Mouse (Mus musculus): ENCODE data around the gene H2-M5. TPM values are rescaled to one million over a fixed set of nuclear protein-coding genes. Genes with fewer than 3 reads are reported as not detected.
"Not testable (repeated sequence)": the region's sequence is repeated elsewhere in the genome, so short reads cannot be mapped to it uniquely, and the experiment has no call there.

The H2-M5 gene
- 3.9 TPM in 2 replicates for polyA plus RNA-seq (2015; fragmentation: Nextera tagmentation; extraction: Ambion mirVana)

DNA sequence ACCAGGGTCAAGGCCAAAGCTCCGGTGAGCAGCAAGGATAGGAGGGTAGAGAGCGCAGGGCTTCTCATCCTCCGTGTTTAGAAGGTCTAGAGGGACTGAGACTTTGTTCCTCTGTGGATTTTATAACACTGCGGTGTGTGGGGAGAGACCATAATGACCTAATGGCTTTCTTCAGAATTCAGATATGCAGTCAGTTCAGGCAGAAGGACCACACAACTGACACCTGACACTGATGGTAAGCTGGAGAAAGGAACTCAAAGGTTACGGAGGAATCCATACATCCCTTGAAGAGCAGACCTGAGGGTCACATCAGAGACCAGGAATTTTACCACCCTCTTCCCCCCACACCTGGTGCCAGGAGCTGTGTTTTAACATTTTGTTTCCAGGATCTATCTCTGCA lies at the start of gene H2-M5:
H2-M5 (minus strand) TSS at position 101 of the 400 bp plus-strand sequence.
- no peak for ATAC-seq
- Histone ChIP-seq H3K4me2 (replicated peaks) (0 out of 2 replicates have a peak within 1 kb of the TSS, but pooled peaks have one; percentile 23), H3K27me3 (peaks cover 31% of the 10 kb centered on the region), H3K9ac (replicated peaks) (no peak within 1 kb of the TSS), H3K36me3 (no peaks in the 10 kb centered on the region), H3K9me3 (no peaks in the 10 kb centered on the region), H3K4me3 (replicated peaks) (no peak within 1 kb of the TSS), H3K27ac (no peak within 1 kb of the TSS), H3K4me1 (replicated peaks) (no peaks in the 10 kb centered on the region; the same call in 1 of the 2 replicates)
- WGBS = 21% methylated on average over 5 of the region's 5 CpGs

DNA sequence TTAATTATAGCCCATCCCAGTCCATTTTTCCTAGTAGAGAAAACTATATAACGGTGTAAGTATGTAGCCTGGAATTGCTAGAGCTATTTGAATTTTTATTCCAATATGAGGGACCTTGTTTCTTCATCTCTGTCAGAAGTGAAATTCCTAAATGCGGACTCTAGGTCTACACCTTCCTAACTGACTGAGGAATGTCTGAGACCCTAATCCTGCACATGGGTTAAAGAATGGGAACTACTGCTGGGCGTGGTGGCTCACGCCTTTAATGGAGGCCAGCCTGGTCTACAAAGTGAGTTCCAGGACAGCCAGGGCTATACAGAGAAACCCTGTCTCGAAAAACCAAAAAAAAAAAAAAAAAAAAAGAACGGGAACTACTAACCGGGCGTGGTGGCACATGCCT lies 39.8 kb upstream of the H2-M5 start:
- peak; percentile 34 for ATAC-seq
- Histone ChIP-seq H3K9ac (replicated peaks) (peak overlapping the region; percentile 64), H3K4me1 (replicated peaks) (peaks cover 4% of the 10 kb centered on the region), H3K36me3 (no peaks in the 10 kb centered on the region), H3K27ac (peak overlapping the region; percentile 98), H3K27me3 (no peaks in the 10 kb centered on the region), H3K9me3 (no peaks in the 10 kb centered on the region), H3K4me3 (replicated peaks) (peak overlapping the region; percentile 38), H3K4me2 (replicated peaks) (peak overlapping the region; percentile 56)
- 64% methylated on average over 8 of the region's 8 CpGs for WGBS

DNA sequence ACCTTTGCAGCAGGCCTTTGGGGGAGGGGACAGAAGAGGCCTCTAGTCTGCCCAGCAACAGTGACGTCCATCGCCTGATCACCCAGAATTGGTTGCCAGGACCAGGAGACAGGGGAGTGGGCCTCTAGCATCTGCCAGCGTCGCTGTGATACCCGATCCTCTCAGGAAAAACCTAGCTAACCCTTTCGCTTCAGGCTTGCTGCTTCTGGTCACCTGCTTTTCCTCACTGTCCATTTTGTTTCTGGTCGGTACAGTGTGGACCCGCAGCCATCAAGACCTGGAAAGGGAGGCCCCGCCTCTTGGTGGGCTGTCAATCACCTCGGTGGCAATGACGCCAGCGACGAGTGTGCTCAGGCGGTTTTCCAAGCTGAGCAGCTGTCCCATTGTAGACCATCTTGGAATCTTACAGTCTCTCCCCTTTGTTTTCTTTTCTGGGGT lies 39.4 kb upstream of the H2-M5 start:
- Histone ChIP-seq H3K4me1 (replicated peaks) (peaks cover 4% of the 10 kb centered on the region), H3K36me3 (no peaks in the 10 kb centered on the region), H3K27ac (peak overlapping the region; percentile 98), H3K4me2 (replicated peaks) (peak overlapping the region; percentile 56), H3K9me3 (no peaks in the 10 kb centered on the region), H3K27me3 (no peaks in the 10 kb centered on the region), H3K9ac (replicated peaks) (peak overlapping the region; percentile 64), H3K4me3 (replicated peaks) (peak overlapping the region; percentile 38)
- 0% methylated on average over 14 of the region's 14 CpGs for WGBS
- ATAC-seq = peak; percentile 99

DNA sequence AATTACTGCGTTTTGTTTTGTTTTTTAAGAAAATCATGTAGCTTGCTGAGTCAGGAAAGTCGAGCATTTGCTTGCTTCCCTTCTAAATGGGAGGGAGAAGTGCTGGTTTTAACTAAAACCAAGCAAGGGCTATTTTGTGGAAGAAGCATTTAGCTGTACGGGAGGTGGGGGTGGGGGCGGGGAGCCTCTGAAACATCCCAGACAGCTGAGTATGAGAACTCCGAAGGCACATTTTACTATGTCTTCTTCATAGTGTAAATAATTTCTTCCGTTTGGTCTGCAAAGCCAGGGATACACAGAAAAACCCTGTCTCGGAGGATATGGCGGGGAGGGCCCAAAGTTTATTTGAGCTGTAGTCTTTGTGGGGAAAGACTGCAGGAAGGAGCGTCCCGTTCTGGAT lies 38.9 kb upstream of the H2-M5 start:
- Histone ChIP-seq H3K4me2 (replicated peaks) (peak overlapping the region; percentile 56), H3K27me3 (no peaks in the 10 kb centered on the region)

DNA sequence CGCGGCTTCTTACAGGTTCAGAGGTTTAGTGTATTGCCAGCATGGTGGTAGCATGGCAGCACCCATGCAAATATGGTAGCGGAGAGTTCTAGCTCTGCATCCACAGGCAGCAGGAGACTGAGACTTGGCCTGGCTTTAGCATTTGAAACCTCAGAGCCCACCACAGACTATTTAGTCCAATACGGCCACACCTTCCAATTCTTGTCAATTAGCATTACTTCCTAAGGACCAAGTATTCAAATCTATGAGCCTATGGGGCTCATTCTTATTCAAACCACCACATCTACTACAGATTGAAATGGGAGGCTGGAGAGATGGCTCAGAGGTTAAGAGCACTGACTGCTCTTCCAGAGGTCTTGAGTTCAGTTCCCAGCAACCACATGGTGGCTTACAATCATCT lies 38.1 kb upstream of the H2-M5 start:
- 92% methylated on average over 4 of the region's 4 CpGs for WGBS
- Histone ChIP-seq H3K27ac (peak overlapping the region; percentile 98), H3K36me3 (no peaks in the 10 kb centered on the region), H3K4me3 (replicated peaks) (no peak overlapping the region), H3K4me1 (replicated peaks) (peaks cover 4% of the 10 kb centered on the region), H3K4me2 (replicated peaks) (no peak overlapping the region), H3K9ac (replicated peaks) (no peak overlapping the region), H3K9me3 (no peaks in the 10 kb centered on the region), H3K27me3 (no peaks in the 10 kb centered on the region)
- ATAC-seq = no peak

More for the DNA sequence above, 38.9 kb upstream of the H2-M5 start:
- 3% methylated on average over 10 of the region's 10 CpGs for WGBS
- Histone ChIP-seq H3K4me1 (replicated peaks) (peaks cover 4% of the 10 kb centered on the region), H3K36me3 (no peaks in the 10 kb centered on the region), H3K9me3 (no peaks in the 10 kb centered on the region), H3K4me3 (replicated peaks) (peak overlapping the region; percentile 38), H3K27ac (peak overlapping the region; percentile 98), H3K9ac (replicated peaks) (peak overlapping the region; percentile 64)
- no peak for ATAC-seq

DNA sequence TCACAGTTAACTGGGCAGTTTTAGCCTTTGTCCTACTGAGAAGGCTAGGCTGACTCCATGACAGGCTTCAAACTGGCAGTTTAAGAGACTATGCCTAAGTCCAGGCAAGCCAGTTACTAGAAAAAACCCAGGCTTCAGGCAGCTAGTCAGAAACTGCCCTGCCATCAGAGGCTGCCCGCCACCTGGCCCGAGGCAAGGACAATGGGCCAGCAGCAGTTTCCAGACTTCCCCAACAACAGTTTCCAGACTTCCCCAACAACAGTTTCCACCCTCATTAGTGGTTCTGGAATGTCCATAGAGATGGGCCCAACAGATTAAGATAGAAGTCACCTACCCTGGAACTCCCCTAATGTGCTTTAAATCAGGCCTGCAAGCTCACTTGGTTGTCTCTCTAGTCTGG lies 37.1 kb upstream of the H2-M5 start:
- Histone ChIP-seq H3K27me3 (no peaks in the 10 kb centered on the region), H3K4me3 (replicated peaks) (no peak overlapping the region), H3K9me3 (no peaks in the 10 kb centered on the region), H3K27ac (no peak overlapping the region), H3K9ac (replicated peaks) (no peak overlapping the region), H3K4me2 (replicated peaks) (no peak overlapping the region), H3K4me1 (replicated peaks) (peaks cover 4% of the 10 kb centered on the region), H3K36me3 (no peaks in the 10 kb centered on the region)
- 56% methylated on average over 2 of the region's 2 CpGs for WGBS
- no peak for ATAC-seq

DNA sequence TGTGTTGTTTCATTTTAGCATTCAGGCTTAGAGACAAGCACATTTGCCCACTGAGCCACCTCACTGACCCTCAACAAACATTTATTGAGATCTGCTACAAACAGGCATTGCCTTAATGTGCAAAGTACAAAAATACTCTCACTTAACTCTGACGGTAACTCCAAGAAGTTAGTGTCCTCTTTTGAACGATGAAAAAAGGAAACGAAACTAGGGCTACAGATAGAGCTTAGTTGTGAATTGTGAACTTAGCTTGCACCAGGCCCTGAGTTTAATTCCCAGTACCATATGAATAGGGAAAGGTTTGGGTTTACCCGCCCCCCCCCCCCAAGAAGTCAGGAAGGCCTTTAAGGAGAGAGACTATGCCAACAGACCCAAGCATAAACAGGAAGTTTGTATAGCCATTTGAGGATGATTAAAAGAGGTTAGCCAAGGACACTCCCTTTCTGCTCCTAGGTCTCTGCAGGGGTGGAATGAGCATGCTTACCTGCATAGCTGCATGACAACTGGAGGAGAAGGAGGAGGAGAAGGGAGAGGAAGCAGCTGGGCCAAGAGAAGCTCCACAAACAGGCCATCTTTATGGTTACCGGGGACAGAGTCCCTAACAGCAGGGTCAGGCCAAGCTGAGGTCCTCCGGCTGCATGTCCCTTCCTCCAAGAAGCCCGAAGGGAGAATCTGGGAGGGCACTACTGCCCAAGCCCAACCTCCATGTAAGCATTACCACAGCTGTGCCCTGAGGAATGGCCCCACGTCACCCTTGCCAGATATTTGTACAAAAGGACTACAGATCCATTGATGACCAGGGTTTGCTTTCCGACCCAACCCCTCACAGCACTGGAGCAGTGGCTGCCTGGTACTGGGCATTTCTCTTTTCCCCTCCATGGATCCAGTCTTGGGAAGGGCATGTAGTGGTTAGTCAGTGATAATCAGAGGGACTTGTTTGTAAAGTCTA lies 33.6 kb upstream of the H2-M5 start, which contains the start of gene Mog:
Mog (minus strand) TSS at position 771 of the 949 bp plus-strand sequence.
- Histone ChIP-seq H3K4me3 (replicated peaks) (no peak within 1 kb of the TSS), H3K27me3 (no peaks in the 10 kb centered on the region), H3K4me2 (replicated peaks) (no peak within 1 kb of the TSS), H3K9ac (replicated peaks) (no peak within 1 kb of the TSS), H3K36me3 (no peaks in the 10 kb centered on the region), H3K9me3 (no peaks in the 10 kb centered on the region), H3K27ac (no peak within 1 kb of the TSS), H3K4me1 (replicated peaks) (peaks cover 3% of the 10 kb centered on the region; the same call in 1 of the 2 replicates)
- ATAC-seq = no peak
- WGBS = 73% methylated on average over 9 of the region's 9 CpGs

DNA sequence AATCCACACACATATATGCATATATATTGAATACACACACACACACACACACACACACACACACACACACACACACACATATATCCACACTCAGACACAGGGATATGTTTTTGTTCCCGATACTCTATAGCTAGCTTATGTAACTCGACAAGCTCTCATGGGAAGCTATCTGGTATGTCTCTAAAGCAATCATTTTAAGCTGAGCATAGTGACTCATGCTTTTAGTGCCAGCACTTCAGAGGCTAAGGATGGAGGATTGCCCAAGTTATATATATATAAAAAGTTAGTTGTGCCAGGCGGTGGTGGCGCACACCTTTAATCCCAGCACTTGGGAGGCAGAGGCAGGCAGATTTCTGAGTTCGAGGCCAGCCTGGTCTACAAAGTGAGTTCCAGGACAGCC lies 29.9 kb upstream of the H2-M5 start:
- not testable (repeated sequence) for H3K36me3 ChIP-seq; ATAC-seq; H3K4me3 ChIP-seq (replicated peaks); H3K4me1 ChIP-seq (replicated peaks); H3K9me3 ChIP-seq; H3K9ac ChIP-seq (replicated peaks); H3K27ac ChIP-seq; H3K4me2 ChIP-seq (replicated peaks); H3K27me3 ChIP-seq
- 95% methylated on average over 5 of the region's 5 CpGs for WGBS

DNA sequence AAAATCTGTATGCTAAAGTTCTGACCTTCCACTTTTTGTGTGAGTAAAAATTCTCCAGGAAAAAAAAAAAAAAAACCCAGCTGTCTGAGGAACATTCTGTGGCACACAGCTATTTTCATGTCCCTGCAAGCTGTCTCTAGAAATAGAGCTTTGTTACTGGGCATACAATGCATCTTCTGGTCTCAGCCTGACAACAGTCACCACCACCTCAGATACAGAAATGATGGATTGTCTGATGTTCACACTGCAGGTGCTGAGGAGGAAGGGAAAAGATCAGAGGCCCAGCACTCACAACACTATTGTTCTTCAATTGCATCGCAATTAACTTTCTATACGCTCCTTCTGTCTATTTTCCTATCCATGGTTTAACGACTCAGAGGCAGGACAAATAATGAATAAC lies 29.0 kb upstream of the H2-M5 start:
- Histone ChIP-seq H3K4me2 (replicated peaks) (no peak overlapping the region), H3K9me3 (no peaks in the 10 kb centered on the region), H3K4me1 (replicated peaks) (no peaks in the 10 kb centered on the region), H3K27me3 (no peaks in the 10 kb centered on the region), H3K36me3 (no peaks in the 10 kb centered on the region; the same call in 1 of the 2 replicates), H3K27ac (no peak overlapping the region), H3K4me3 (replicated peaks) (no peak overlapping the region), H3K9ac (replicated peaks) (no peak overlapping the region)
- WGBS = 76% methylated on average over 3 of the region's 3 CpGs
- no peak for ATAC-seq

DNA sequence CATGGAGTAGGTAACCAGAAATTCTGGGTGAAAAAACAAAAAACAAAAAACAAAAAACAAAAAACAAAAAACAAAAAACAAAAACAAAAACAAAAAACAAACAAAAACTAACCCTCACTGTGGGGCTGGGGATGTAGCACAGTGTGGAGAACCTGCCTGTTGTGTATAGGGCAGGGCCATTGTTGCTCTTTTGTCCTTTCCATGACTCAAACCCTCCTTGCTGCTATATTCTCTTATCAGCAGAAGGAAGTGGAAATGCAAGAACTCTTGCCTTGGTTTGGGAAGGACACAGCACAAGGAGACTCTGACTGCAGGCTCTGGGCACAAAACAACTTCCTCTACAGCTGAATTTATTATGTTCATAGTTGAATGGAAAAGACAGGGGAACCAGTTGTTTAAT lies 27.0 kb upstream of the H2-M5 start:
- Histone ChIP-seq H3K9ac (replicated peaks) (no peak overlapping the region), H3K9me3 (no peaks in the 10 kb centered on the region), H3K27me3 (no peaks in the 10 kb centered on the region), H3K4me3 (replicated peaks) (no peak overlapping the region), H3K4me1 (replicated peaks) (peaks cover 8% of the 10 kb centered on the region; the same call in 1 of the 2 replicates), H3K36me3 (peaks cover 10% of the 10 kb centered on the region), H3K27ac (no peak overlapping the region), H3K4me2 (replicated peaks) (no peak overlapping the region)
- ATAC-seq = no peak

DNA sequence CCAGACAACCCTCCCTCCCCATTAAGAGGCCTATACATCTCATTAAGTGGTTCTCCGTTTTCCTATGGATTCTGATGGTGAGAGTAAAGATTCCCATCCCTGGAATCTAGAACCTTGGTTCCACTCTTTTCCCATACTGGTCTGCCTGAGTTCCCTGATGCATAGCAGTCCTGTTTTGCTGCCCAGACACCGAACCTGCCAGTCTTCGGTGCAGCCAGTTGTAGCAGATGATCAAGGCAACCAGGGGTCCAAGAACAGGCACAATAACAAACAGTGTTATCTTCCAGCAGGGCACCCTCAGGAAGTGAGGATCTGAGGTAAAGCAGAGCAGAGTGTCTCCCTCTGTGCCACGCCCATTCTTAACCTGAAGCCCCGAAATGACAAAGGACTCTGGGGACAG lies 22.8 kb upstream of the H2-M5 start:
- ATAC-seq = no peak
- Histone ChIP-seq H3K36me3 (peaks cover 52% of the 10 kb centered on the region), H3K4me2 (replicated peaks) (no peak overlapping the region), H3K9ac (replicated peaks) (no peak overlapping the region), H3K27ac (no peak overlapping the region), H3K9me3 (no peaks in the 10 kb centered on the region), H3K27me3 (no peaks in the 10 kb centered on the region), H3K4me3 (replicated peaks) (no peak overlapping the region), H3K4me1 (replicated peaks) (peaks cover 13% of the 10 kb centered on the region; the same call in 1 of the 2 replicates)
- WGBS = 79% methylated on average over 5 of the region's 5 CpGs

DNA sequence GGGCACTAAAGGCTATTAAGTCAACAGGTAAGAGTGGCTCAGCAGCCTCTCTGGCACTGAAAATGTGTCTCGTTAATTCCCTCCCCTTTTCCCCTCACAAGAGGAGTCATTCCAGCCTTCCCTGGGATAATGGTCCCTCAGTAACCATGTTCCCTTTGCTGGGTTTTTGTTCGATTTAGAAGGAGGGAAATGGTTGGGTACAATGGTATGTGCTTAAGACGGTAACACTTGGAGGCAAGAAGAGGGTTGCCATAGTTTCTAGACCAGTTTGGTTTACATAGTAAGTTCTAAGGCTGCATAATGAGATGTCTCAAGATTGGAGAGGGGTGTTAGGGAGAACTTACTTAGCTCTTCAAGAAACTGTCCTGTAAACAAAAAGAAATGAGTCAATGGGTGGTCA lies 22.4 kb upstream of the H2-M5 start:
- peaks cover 56% of the 10 kb centered on the region for H3K36me3 ChIP-seq
- no peak overlapping the region for H3K4me2 ChIP-seq (replicated peaks)
- no peak overlapping the region for H3K9ac ChIP-seq (replicated peaks)
- ATAC-seq = no peak
- H3K27me3 ChIP-seq = no peaks in the 10 kb centered on the region
- H3K9me3 ChIP-seq = no peaks in the 10 kb centered on the region
- WGBS = 82% methylated on average over 3 of the region's 3 CpGs
- no peak overlapping the region for H3K4me3 ChIP-seq (replicated peaks)
- H3K4me1 ChIP-seq (replicated peaks) = peaks cover 13% of the 10 kb centered on the region; the same call in 1 of the 2 replicates
- H3K27ac ChIP-seq = no peak overlapping the region

Data from midbrain, embryonic 13.5 days (tissue).